Mouse (Mus musculus): ENCODE measurements around the gene Unc79.
A peak's percentile ranks its signal among the peaks of the same experiment; 100 is the strongest.

Gene Unc79

GRCm38 (mm10) chr12:103040136-103040535 is 91.5 kb downstream of the Unc79 start:
- DNase-seq (ENCODE audit: extremely low spot score, low read depth, low spot score) = no peak

GRCm38 (mm10) chr12:103041401-103041800 is 92.7 kb downstream of the Unc79 start:
- DNase-seq (ENCODE audit: extremely low spot score, low read depth, low spot score) = no peak

GRCm38 (mm10) chr12:103042711-103043110 is 94.1 kb downstream of the Unc79 start:
- DNase-seq (ENCODE audit: extremely low spot score, low read depth, low spot score) = no peak

- DNase-seq (ENCODE audit: extremely low spot score, low read depth, low spot score) = no peak
Observed at GRCm38 (mm10) chr12:103044422-103044821, 95.8 kb downstream of the Unc79 start.

- no peak for DNase-seq (ENCODE audit: extremely low spot score, low read depth, low spot score)
Observed at GRCm38 (mm10) chr12:103049865-103050264, 101.2 kb downstream of the Unc79 start.

GRCm38 (mm10) chr12:103059321-103060053 is 110.8 kb downstream of the Unc79 start:
- DNase-seq (ENCODE audit: extremely low spot score, low read depth, low spot score) = no peak

GRCm38 (mm10) chr12:103060791-103061190 is 112.1 kb downstream of the Unc79 start:
- no peak for DNase-seq (ENCODE audit: extremely low spot score, low read depth, low spot score)

GRCm38 (mm10) chr12:103062133-103062532 is 113.5 kb downstream of the Unc79 start:
- DNase-seq (ENCODE audit: extremely low spot score, low read depth, low spot score) = no peak

GRCm38 (mm10) chr12:103064944-103065343 is 116.3 kb downstream of the Unc79 start:
- peak; percentile 39 for DNase-seq (ENCODE audit: extremely low spot score, low read depth, low spot score)

GRCm38 (mm10) chr12:103068161-103068560 is 119.5 kb downstream of the Unc79 start:
- DNase-seq (ENCODE audit: extremely low spot score, low read depth, low spot score) = no peak

- no peak for DNase-seq (ENCODE audit: extremely low spot score, low read depth, low spot score)
Observed at GRCm38 (mm10) chr12:103069565-103069964, 120.9 kb downstream of the Unc79 start.

- DNase-seq (ENCODE audit: extremely low spot score, low read depth, low spot score) = no peak
Observed at GRCm38 (mm10) chr12:103073953-103074352, 125.3 kb downstream of the Unc79 start.

GRCm38 (mm10) chr12:103078751-103079150 is 130.1 kb downstream of the Unc79 start:
- DNase-seq (ENCODE audit: extremely low spot score, low read depth, low spot score) = no peak

- no peak for DNase-seq (ENCODE audit: extremely low spot score, low read depth, low spot score)
Observed at GRCm38 (mm10) chr12:103080055-103080454, 131.4 kb downstream of the Unc79 start.

GRCm38 (mm10) chr12:103091831-103092230 is 143.2 kb downstream of the Unc79 start:
- no peak for DNase-seq (ENCODE audit: extremely low spot score, low read depth, low spot score)

- DNase-seq (ENCODE audit: extremely low spot score, low read depth, low spot score) = no peak
Observed at GRCm38 (mm10) chr12:103095160-103095559, 146.5 kb downstream of the Unc79 start.

GRCm38 (mm10) chr12:103099185-103099584 is 150.5 kb downstream of the Unc79 start:
- DNase-seq (ENCODE audit: extremely low spot score, low read depth, low spot score) = no peak

- DNase-seq (ENCODE audit: extremely low spot score, low read depth, low spot score) = no peak
Observed at GRCm38 (mm10) chr12:103100088-103100487, 151.4 kb downstream of the Unc79 start.

- no peak for DNase-seq (ENCODE audit: extremely low spot score, low read depth, low spot score)
Observed at GRCm38 (mm10) chr12:103103041-103103440, 154.4 kb downstream of the Unc79 start.

- DNase-seq (ENCODE audit: extremely low spot score, low read depth, low spot score) = no peak
Observed at GRCm38 (mm10) chr12:103103601-103104000, 154.9 kb downstream of the Unc79 start.

- DNase-seq (ENCODE audit: extremely low spot score, low read depth, low spot score) = no peak
Observed at GRCm38 (mm10) chr12:103109301-103109700, 160.6 kb downstream of the Unc79 start.

- DNase-seq (ENCODE audit: extremely low spot score, low read depth, low spot score) = no peak
Observed at GRCm38 (mm10) chr12:103116639-103117038, 168.0 kb downstream of the Unc79 start.
